In genomic region chr13:54389971-54390564, GRCm38 (mm10) we compare ENCODE assay signal across 8 mouse cellular contexts. TPM values are rescaled to one million over a fixed set of nuclear protein-coding genes. Genes with fewer than 3 reads are reported as not detected.
DNase-seq lines count a peak whose midpoint lies in the region; ATAC-seq lines count a peak whose summit lies in the region.
"Had no signal": no experiment of that assay in that cellular context is flagged by ENCODE, and none has a peak within 500 bp of the region (broad histone marks: within the 10 kb centered on the region; RNA-seq: fewer than 3 reads in every experiment).

No protein-coding gene starts in this region.

- H3K4me1 ChIP-seq in liver, embryonic 16.5 days (ENCODE audit: control insufficient read depth, low read depth, low read length) = no peaks in the 10 kb centered on the region; the same call in 1 of the 2 replicates
- 0 out of 2 replicates have a peak, but pooled peaks cover 1% of the 10 kb centered on the region for H3K4me1 ChIP-seq in liver, embryonic 11.5 days (replicated peaks; ENCODE audit: control insufficient read depth, insufficient read depth, low read length)
- H3K4me1 ChIP-seq in midbrain, embryonic 14.5 days (ENCODE audit: control insufficient read depth, insufficient read depth, low read length) = peaks cover 13% of the 10 kb centered on the region

- WGBS in liver, embryonic 16.5 days (ENCODE audit: insufficient replicate concordance) = 46% methylated on average over 8 of the region's 8 CpGs
- WGBS in liver, embryonic 11.5 days = 50% methylated on average over 8 of the region's 8 CpGs
- 45% methylated on average over 8 of the region's 8 CpGs for WGBS in midbrain, embryonic 14.5 days

- no peaks in the 10 kb centered on the region for H3K27me3 ChIP-seq in liver, embryonic 16.5 days (ENCODE audit: control insufficient read depth, insufficient read depth, low read depth, low read length)
- H3K27me3 ChIP-seq in liver, embryonic 11.5 days (replicated peaks; ENCODE audit: control insufficient read depth, insufficient read depth, low read length) = no peaks in the 10 kb centered on the region
- no peaks in the 10 kb centered on the region for H3K27me3 ChIP-seq in midbrain, embryonic 14.5 days (ENCODE audit: control insufficient read depth, insufficient read depth, low read length)

- H3K9me3 ChIP-seq in liver, embryonic 16.5 days (replicated peaks; ENCODE audit: control insufficient read depth, low read length) = no peaks in the 10 kb centered on the region
- no peaks in the 10 kb centered on the region for H3K9me3 ChIP-seq in liver, embryonic 11.5 days (ENCODE audit: control insufficient read depth, low read length)
- no peaks in the 10 kb centered on the region for H3K9me3 ChIP-seq in midbrain, embryonic 14.5 days (ENCODE audit: control insufficient read depth, low read length)

- DNase-seq in liver, embryonic 11.5 days (ENCODE audit: low spot score) = no peak
- DNase-seq in brain, embryonic 18.5 days (ENCODE audit: low read depth, low spot score) = peak; percentile 67
- peak; percentile 76 to 81 for DNase-seq in cerebellum, postnatal 25 days
- DNase-seq in midbrain, embryonic 14.5 days = peak; percentile 85
- no peak for DNase-seq in thymus, postnatal 0 days (ENCODE audit: low spot score)
- no peak for DNase-seq in right cerebral cortex, adult 18-20 months

- H3K27ac ChIP-seq in liver, embryonic 16.5 days (ENCODE audit: low read length) = no peak overlapping the region
- H3K27ac ChIP-seq in liver, embryonic 11.5 days (ENCODE audit: low read depth, low read length) = no peak overlapping the region
- peak overlapping the region; percentile 70 for H3K27ac ChIP-seq in midbrain, embryonic 14.5 days (replicated peaks; ENCODE audit: low read depth, low read length)
- H3K27ac ChIP-seq: kidney, postnatal 0 days had no signal

- no peak overlapping the region for H3K4me3 ChIP-seq in liver, embryonic 16.5 days (ENCODE audit: low read depth, low read length)
- H3K4me3 ChIP-seq in liver, embryonic 11.5 days (ENCODE audit: low read depth, low read length) = no peak overlapping the region
- no peak overlapping the region for H3K4me3 ChIP-seq in midbrain, embryonic 14.5 days (replicated peaks; ENCODE audit: low read depth, low read length)

- H3K9ac ChIP-seq in liver, embryonic 16.5 days (ENCODE audit: low read depth, low read length) = no peak overlapping the region
- H3K9ac ChIP-seq in liver, embryonic 11.5 days (ENCODE audit: low read depth, low read length) = no peak overlapping the region
- no peak overlapping the region for H3K9ac ChIP-seq in midbrain, embryonic 14.5 days (replicated peaks; ENCODE audit: low read length)

- no peak overlapping the region for H3K4me2 ChIP-seq in liver, embryonic 16.5 days (ENCODE audit: low read depth, low read length)
- no peak overlapping the region for H3K4me2 ChIP-seq in liver, embryonic 11.5 days
- no peak overlapping the region for H3K4me2 ChIP-seq in midbrain, embryonic 14.5 days (ENCODE audit: low read length)

- 0 out of 2 replicates have a peak, but pooled peaks have one; percentile 13 for ATAC-seq in liver, embryonic 16.5 days (ENCODE audit: low read depth)
- no peak for ATAC-seq in liver, embryonic 11.5 days (replicated peaks; ENCODE audit: low FRiP score)
- ATAC-seq in midbrain, embryonic 14.5 days (ENCODE audit: low FRiP score, low TSS enrichment) = peak; percentile 60

- no peaks in the 10 kb centered on the region for H3K36me3 ChIP-seq in liver, embryonic 16.5 days (ENCODE audit: control insufficient read depth, insufficient read depth)
- H3K36me3 ChIP-seq in liver, embryonic 11.5 days (ENCODE audit: control insufficient read depth, insufficient read depth, low read length) = no peaks in the 10 kb centered on the region
- H3K36me3 ChIP-seq in midbrain, embryonic 14.5 days (ENCODE audit: control insufficient read depth, insufficient read depth, low read length) = no peaks in the 10 kb centered on the region

RNA-seq across cellular contexts. Expression of gene Cplx2, which starts 18.9 kb away (rescaled TPM):
- polyA plus RNA-seq in liver, embryonic 16.5 days (2015; fragmentation: Nextera tagmentation; extraction: Ambion mirVana) = 0.61 and 0.70 TPM in 2 replicates
- 1.5 TPM in 2 replicates for polyA plus RNA-seq in liver, embryonic 11.5 days (2014; fragmentation: Nextera tagmentation; extraction: Ambion mirVana)
- polyA plus RNA-seq in midbrain, embryonic 14.5 days (2014; fragmentation: Nextera tagmentation; extraction: Ambion mirVana) = 39.4 and 41.9 TPM in 2 replicates
- polyA plus RNA-seq in thymus, postnatal 0 days (2015; fragmentation: Nextera tagmentation; extraction: Ambion mirVana) = 0.49 and 0.50 TPM in 2 replicates

Comparison
In these comparisons a context has a peak if more than half of its experiments do, and no peak if none do; other contexts are left out.
1. DNase-seq: peak in brain, embryonic 18.5 days (single experiment), cerebellum, postnatal 25 days (2 of 2) and midbrain, embryonic 14.5 days (single experiment); none in liver, embryonic 11.5 days (single experiment), thymus, postnatal 0 days (single experiment) and right cerebral cortex, adult 18-20 months (single experiment).
2. RNA of gene Cplx2, which starts 18.9 kb away (polyA plus RNA-seq): 39.4 to 41.9 TPM in midbrain, embryonic 14.5 days; 1.5 TPM in liver, embryonic 11.5 days, 0.61 to 0.70 TPM in liver, embryonic 16.5 days and 0.49 to 0.50 TPM in thymus, postnatal 0 days; every median in the first group is over 10 times any median in the second.